Mouse (Mus musculus) ES-Bruce4 (cell line): ENCODE results near the gene Rpa1.

Source experiments
- CTCF ChIP-seq: IDR thresholded peaks from one replicate; pipeline ENCODE4 v1.8.1; 2011; ENCODE audit warnings: low read depth, low read length
- POLR2A ChIP-seq: IDR thresholded peaks from one replicate; pipeline ENCODE4 v1.8.1; 2011; ENCODE audit warnings: low read length; ENCODE audit not compliant: insufficient read depth

DNA sequence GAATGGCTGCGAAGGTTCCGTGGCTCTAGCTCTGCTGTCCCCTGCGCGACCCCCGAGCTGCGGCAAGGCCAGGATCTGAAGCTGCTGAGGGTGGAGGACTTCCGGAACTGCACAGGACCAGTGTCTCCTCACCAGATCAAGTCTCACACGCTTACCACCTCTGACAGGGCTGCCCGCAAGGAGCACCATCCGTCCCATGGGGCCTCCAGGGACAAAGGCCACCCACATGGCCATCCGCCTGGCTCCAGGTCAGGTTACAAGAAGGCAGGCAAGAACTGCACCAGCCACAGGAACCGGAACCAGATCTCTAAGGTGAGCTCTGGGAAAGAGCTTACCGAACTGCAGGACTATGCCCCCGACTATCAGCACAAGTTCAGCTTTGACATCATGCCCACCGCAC lies 82.6 kb downstream of the Rpa1 start:
- TF ChIP-seq POLR2A (no peak), CTCF (no peak)
